In genomic region chr2:122618719-122619118, GRCm38 (mm10) we compare ENCODE assay signal across 28 mouse cellular contexts. TPM values are rescaled to one million over a fixed set of nuclear protein-coding genes. Genes with fewer than 3 reads are reported as not detected.
A peak's percentile ranks its signal among the peaks of the same experiment; 100 is the strongest.
DNase-seq lines count a peak whose midpoint lies in the region; ATAC-seq and TF ChIP-seq lines count a peak whose summit lies in the region.
"Had no signal": no experiment of that assay in that cellular context is flagged by ENCODE, and none has a peak within 500 bp of the region (broad histone marks: within the 10 kb centered on the region; RNA-seq: fewer than 3 reads in every experiment).

No protein-coding gene starts in this region.

- TF ChIP-seq CTCF in forebrain, postnatal 0 days (IDR thresholded peaks at IDR 0.05; ENCODE audit: low read depth) = no peak
- TF ChIP-seq CTCF in left cerebral cortex, adult 2 months (IDR thresholded peaks at IDR 0.05) = no peak

- no peak for ATAC-seq in forebrain, embryonic 14.5 days
- ATAC-seq in forebrain, postnatal 0 days = no peak
- peak; percentile 70 for ATAC-seq in midbrain, embryonic 12.5 days (ENCODE audit: low FRiP score, low read depth)

- DNase-seq in forebrain, embryonic 14.5 days (ENCODE audit: low spot score) = peak; percentile 5
- no peak for DNase-seq in forebrain, postnatal 0 days
- DNase-seq in left cerebral cortex, adult 2 months (ENCODE audit: extremely low spot score in 1 of 2, low spot score in 2 of 2) = no peak
- no peak for DNase-seq in left cerebral cortex, adult 8-10 months (ENCODE audit: low spot score in 2 of 2)
- DNase-seq in embryo, embryonic 10.5 days (ENCODE audit: low spot score) = peak; percentile 39
- no peak for DNase-seq in spleen, adult 18-20 months
- DNase-seq in thymus, adult 18-20 months = no peak
- DNase-seq: adrenal gland, adult 8-10 months; cerebellum, adult 8-10 months; cerebellum, postnatal 25 days; gastrocnemius, postnatal 14 days; heart, postnatal 36 days; kidney, adult 2 months; kidney, postnatal 36 days; layer of hippocampus, postnatal 36 days; liver; lung, embryonic 14.5 days; lung, postnatal 14 days; right cerebral cortex, postnatal 4 days; thymus, postnatal 25 days had no signal

- H3K4me3 ChIP-seq in forebrain, embryonic 14.5 days (ENCODE audit: low read depth, low read length) = no peak overlapping the region
- no peak overlapping the region for H3K4me3 ChIP-seq in forebrain, postnatal 0 days (ENCODE audit: low read depth, low read length)
- no peak overlapping the region for H3K4me3 ChIP-seq in left cerebral cortex, adult 2 months
- H3K4me3 ChIP-seq in midbrain, embryonic 12.5 days = no peak overlapping the region
- H3K4me3 ChIP-seq: erythroblast, embryonic 14.5 days; heart, embryonic 10.5 days; heart, embryonic 15.5 days; neural tube, embryonic 13.5 days had no signal

- H3K9me3 ChIP-seq in forebrain, embryonic 14.5 days (replicated peaks; ENCODE audit: control insufficient read depth, low read length) = no peaks in the 10 kb centered on the region
- H3K9me3 ChIP-seq in forebrain, postnatal 0 days (ENCODE audit: low read length) = no peaks in the 10 kb centered on the region
- H3K9me3 ChIP-seq in midbrain, embryonic 12.5 days = no peaks in the 10 kb centered on the region
- H3K9me3 ChIP-seq: G1E; heart, embryonic 10.5 days; heart, embryonic 15.5 days; neural tube, embryonic 13.5 days had no signal

- H3K4me2 ChIP-seq in forebrain, embryonic 14.5 days (ENCODE audit: low read length) = no peak overlapping the region
- no peak overlapping the region for H3K4me2 ChIP-seq in forebrain, postnatal 0 days (ENCODE audit: low read depth)
- no peak overlapping the region for H3K4me2 ChIP-seq in midbrain, embryonic 12.5 days (replicated peaks)
- H3K4me2 ChIP-seq: heart, embryonic 15.5 days; lung, embryonic 14.5 days; neural tube, embryonic 13.5 days had no signal

- H3K4me1 ChIP-seq in forebrain, embryonic 14.5 days (ENCODE audit: control insufficient read depth, insufficient read depth, low read length) = no peaks in the 10 kb centered on the region
- H3K4me1 ChIP-seq in forebrain, postnatal 0 days (ENCODE audit: insufficient read depth) = no peaks in the 10 kb centered on the region
- no peaks in the 10 kb centered on the region for H3K4me1 ChIP-seq in midbrain, embryonic 12.5 days
- H3K4me1 ChIP-seq: heart, embryonic 10.5 days; heart, embryonic 15.5 days; neural tube, embryonic 13.5 days had no signal

- no peak overlapping the region for H3K27ac ChIP-seq in forebrain, embryonic 14.5 days (ENCODE audit: low read depth, low read length)
- no peak overlapping the region for H3K27ac ChIP-seq in forebrain, postnatal 0 days (ENCODE audit: low read depth, low read length)
- H3K27ac ChIP-seq in left cerebral cortex, adult 2 months = peak overlapping the region; percentile 24; the same call in 1 of the 2 replicates
- no peak overlapping the region for H3K27ac ChIP-seq in midbrain, embryonic 12.5 days (replicated peaks)
- H3K27ac ChIP-seq: heart, embryonic 10.5 days; heart, embryonic 15.5 days; liver, embryonic 14.5 days; neural tube, embryonic 13.5 days had no signal

- WGBS in forebrain, embryonic 14.5 days = 60% methylated on average over 4 of the region's 4 CpGs
- WGBS in forebrain, postnatal 0 days = 55% methylated on average over 4 of the region's 4 CpGs
- 23% methylated on average over 4 of the region's 4 CpGs for WGBS in midbrain, embryonic 12.5 days

- intact Hi-C loops in left cerebral cortex, adult 2 months (cut with DNase I) = loop anchor here (5.0 kb wide), 1 partner anchor 46 kb away; no protein-coding TSS in a partner anchor

- H3K36me3 ChIP-seq in forebrain, embryonic 14.5 days (ENCODE audit: control insufficient read depth, insufficient read depth, low read length) = no peaks in the 10 kb centered on the region
- H3K36me3 ChIP-seq in forebrain, postnatal 0 days (ENCODE audit: insufficient read depth) = no peaks in the 10 kb centered on the region
- H3K36me3 ChIP-seq in midbrain, embryonic 12.5 days = no peaks in the 10 kb centered on the region
- H3K36me3 ChIP-seq: G1E; heart, embryonic 10.5 days; heart, embryonic 15.5 days; neural tube, embryonic 13.5 days had no signal

- H3K9ac ChIP-seq in forebrain, embryonic 14.5 days (ENCODE audit: low read length) = no peak overlapping the region
- H3K9ac ChIP-seq in forebrain, postnatal 0 days = no peak overlapping the region
- H3K9ac ChIP-seq in midbrain, embryonic 12.5 days (replicated peaks) = no peak overlapping the region
- H3K9ac ChIP-seq: heart, embryonic 15.5 days; liver, embryonic 14.5 days; lung, embryonic 14.5 days; neural tube, embryonic 13.5 days had no signal

- no peaks in the 10 kb centered on the region for H3K27me3 ChIP-seq in forebrain, embryonic 14.5 days (replicated peaks; ENCODE audit: control insufficient read depth, insufficient read depth, low read length)
- no peaks in the 10 kb centered on the region for H3K27me3 ChIP-seq in forebrain, postnatal 0 days (ENCODE audit: insufficient read depth, low read length)
- no peaks in the 10 kb centered on the region for H3K27me3 ChIP-seq in midbrain, embryonic 12.5 days
- H3K27me3 ChIP-seq: heart, embryonic 15.5 days; neural tube, embryonic 13.5 days had no signal

RNA-seq across cellular contexts. Expression of gene Gatm, which starts 7.6 kb away (rescaled TPM):
- 26.1 and 32.5 TPM in 2 replicates for polyA plus RNA-seq in forebrain, embryonic 14.5 days (2014; fragmentation: Nextera tagmentation; extraction: Ambion mirVana)
- 47.6 and 48.2 TPM in 2 replicates for total RNA-seq in forebrain, postnatal 0 days (2014; rRNA removed)
- 53.0 and 59.7 TPM in 2 replicates for polyA plus RNA-seq in forebrain, postnatal 0 days (2015; fragmentation: Nextera tagmentation; extraction: Ambion mirVana)
- 10 to 100 TPM; 51.8 to 52.0 TPM for total RNA-seq in left cerebral cortex, adult 2 months (2021)
- 100 to 1,000 TPM in 3 of 4 experiments, 10 to 100 TPM in 1; 97.7 to 112 (median 104) TPM for total RNA-seq in left cerebral cortex, adult 8-10 months (2022)
- 23.3 and 23.8 TPM in 2 replicates for polyA plus RNA-seq in midbrain, embryonic 12.5 days (2016; fragmentation: Nextera tagmentation; extraction: Ambion mirVana)
- total RNA-seq: G1E had no signal
- polyA plus RNA-seq: G1E had no signal

RNA-seq across cellular contexts. Expression of gene AA467197, which starts 18.1 kb away (rescaled TPM):
- polyA plus RNA-seq in forebrain, embryonic 14.5 days (2014; fragmentation: Nextera tagmentation; extraction: Ambion mirVana) = 0.36 TPM in 1 of 2 replicates, not detected in the other
- total RNA-seq in forebrain, postnatal 0 days (2014; rRNA removed) = 0.46 and 1.4 TPM in 2 replicates
- 0.59 TPM in 1 of 2 replicates, not detected in the other for polyA plus RNA-seq in forebrain, postnatal 0 days (2015; fragmentation: Nextera tagmentation; extraction: Ambion mirVana)
- total RNA-seq in left cerebral cortex, adult 2 months (2021) = under 1 TPM in 1 of 2 experiments, not detected in 1; 0.49 TPM
- total RNA-seq in left cerebral cortex, adult 8-10 months (2022) = 1 to 10 TPM in 1 of 4 experiments, under 1 TPM in 1, not detected in 2; 0.65 to 1.0 TPM
- 0.26 and 0.43 TPM in 2 replicates for polyA plus RNA-seq in midbrain, embryonic 12.5 days (2016; fragmentation: Nextera tagmentation; extraction: Ambion mirVana)
- total RNA-seq: G1E; gastrocnemius, postnatal 14 days had no signal
- polyA plus RNA-seq: erythroblast, embryonic 14.5 days; G1E; heart, embryonic 10.5 days; kidney, embryonic 16.5 days; lung, embryonic 14.5 days; neural tube, embryonic 13.5 days had no signal

Comparison
In these comparisons a context has a peak if more than half of its experiments do, and no peak if none do; other contexts are left out.
1. DNase-seq: peak in forebrain, embryonic 14.5 days (single experiment) and embryo, embryonic 10.5 days (single experiment); none in forebrain, postnatal 0 days (single experiment), left cerebral cortex, adult 2 months (0 of 2), left cerebral cortex, adult 8-10 months (0 of 2), spleen, adult 18-20 months (0 of 2) and thymus, adult 18-20 months (0 of 2).